Mouse (Mus musculus): ENCODE measurements around the gene Epb41l2. TPM values are rescaled to one million over a fixed set of nuclear protein-coding genes. Genes with fewer than 3 reads are reported as not detected.

Gene Epb41l2
- polyA plus RNA-seq, 1 experiment, result 132 TPM

GRCm38 (mm10) chr10:25359959-25360811, 587 bp downstream of the Epb41l2 start:
- Histone ChIP-seq H3K4me3 (replicated peaks; ENCODE audit: extremely low read depth, low read depth, low read length) (peak overlapping the region; percentile 84), H3K4me1 (ENCODE audit: control insufficient read depth, insufficient read depth, low read length) (peaks cover 4% of the 10 kb centered on the region)
- TF ChIP-seq CTCF (IDR thresholded peaks at IDR 0.05; ENCODE audit: insufficient read depth, low read length) (no peak), POLR2A (IDR thresholded peaks at IDR 0.05; ENCODE audit: borderline replicate concordance, extremely low read depth, low read depth, low read length) (no peak)
- DNase-seq, result peak; percentile 41
- WGBS, result under 1% methylated on average over 78 of the region's 84 CpGs

- H3K4me3 ChIP-seq (replicated peaks; ENCODE audit: extremely low read depth, low read depth, low read length), result peak overlapping the region; percentile 58
- no peak for TF ChIP-seq CTCF (IDR thresholded peaks at IDR 0.05; ENCODE audit: insufficient read depth, low read length)
- no peak for TF ChIP-seq POLR2A (IDR thresholded peaks at IDR 0.05; ENCODE audit: borderline replicate concordance, extremely low read depth, low read depth, low read length)
- 16% methylated on average over 6 of the region's 6 CpGs for WGBS
- H3K4me1 ChIP-seq (ENCODE audit: control insufficient read depth, insufficient read depth, low read length), result peaks cover 12% of the 10 kb centered on the region
- DNase-seq, result no peak
These were observed 2.6 kb downstream of the Epb41l2 start for GRCm38 (mm10) chr10:25362235-25362634.

GRCm38 (mm10) chr10:25365158-25365557, 5.6 kb downstream of the Epb41l2 start:
- TF ChIP-seq CTCF (IDR thresholded peaks at IDR 0.05; ENCODE audit: insufficient read depth, low read length) (no peak), POLR2A (IDR thresholded peaks at IDR 0.05; ENCODE audit: borderline replicate concordance, extremely low read depth, low read depth, low read length) (no peak)
- 64% methylated on average over 7 of the region's 7 CpGs for WGBS
- Histone ChIP-seq H3K4me3 (replicated peaks; ENCODE audit: extremely low read depth, low read depth, low read length) (no peak overlapping the region), H3K4me1 (ENCODE audit: control insufficient read depth, insufficient read depth, low read length) (peaks cover 15% of the 10 kb centered on the region)
- DNase-seq, result no peak

- WGBS, result 57% methylated on average over 7 of the region's 7 CpGs
- TF ChIP-seq CTCF (IDR thresholded peaks at IDR 0.05; ENCODE audit: insufficient read depth, low read length) (no peak), POLR2A (IDR thresholded peaks at IDR 0.05; ENCODE audit: borderline replicate concordance, extremely low read depth, low read depth, low read length) (no peak)
- peaks cover 15% of the 10 kb centered on the region for H3K4me1 ChIP-seq (ENCODE audit: control insufficient read depth, insufficient read depth, low read length)
- no peak for DNase-seq
- no peak overlapping the region for H3K4me3 ChIP-seq (replicated peaks; ENCODE audit: extremely low read depth, low read depth, low read length)
These were observed 6.1 kb downstream of the Epb41l2 start for GRCm38 (mm10) chr10:25365708-25366107.

- Histone ChIP-seq H3K4me1 (ENCODE audit: control insufficient read depth, insufficient read depth, low read length) (peaks cover 15% of the 10 kb centered on the region), H3K4me3 (replicated peaks; ENCODE audit: extremely low read depth, low read depth, low read length) (no peak overlapping the region)
- TF ChIP-seq POLR2A (IDR thresholded peaks at IDR 0.05; ENCODE audit: borderline replicate concordance, extremely low read depth, low read depth, low read length), result no peak
- 32% methylated on average over 5 of the region's 5 CpGs for WGBS
- DNase-seq, result no peak
These were observed 7.1 kb downstream of the Epb41l2 start for GRCm38 (mm10) chr10:25366691-25367090.

GRCm38 (mm10) chr10:25368928-25369327, 9.3 kb downstream of the Epb41l2 start:
- TF ChIP-seq POLR2A (IDR thresholded peaks at IDR 0.05; ENCODE audit: borderline replicate concordance, extremely low read depth, low read depth, low read length) (no peak), CTCF (IDR thresholded peaks at IDR 0.05; ENCODE audit: insufficient read depth, low read length) (no peak)
- Histone ChIP-seq H3K4me3 (replicated peaks; ENCODE audit: extremely low read depth, low read depth, low read length) (no peak overlapping the region), H3K4me1 (ENCODE audit: control insufficient read depth, insufficient read depth, low read length) (peaks cover 24% of the 10 kb centered on the region)
- DNase-seq, result no peak
- WGBS, result 77% methylated on average over 3 of the region's 3 CpGs

- peaks cover 24% of the 10 kb centered on the region for H3K4me1 ChIP-seq (ENCODE audit: control insufficient read depth, insufficient read depth, low read length)
- WGBS, result 74% methylated on average over 9 of the region's 9 CpGs
- TF ChIP-seq CTCF (IDR thresholded peaks at IDR 0.05; ENCODE audit: insufficient read depth, low read length) (no peak), POLR2A (IDR thresholded peaks at IDR 0.05; ENCODE audit: borderline replicate concordance, extremely low read depth, low read depth, low read length) (no peak)
- no peak for DNase-seq
- no peak overlapping the region for H3K4me3 ChIP-seq (replicated peaks; ENCODE audit: extremely low read depth, low read depth, low read length)
These were observed 10.1 kb downstream of the Epb41l2 start for GRCm38 (mm10) chr10:25369691-25370090.

GRCm38 (mm10) chr10:25371336-25371735, 11.7 kb downstream of the Epb41l2 start:
- TF ChIP-seq CTCF (IDR thresholded peaks at IDR 0.05; ENCODE audit: insufficient read depth, low read length) (no peak), POLR2A (IDR thresholded peaks at IDR 0.05; ENCODE audit: borderline replicate concordance, extremely low read depth, low read depth, low read length) (no peak)
- peaks cover 26% of the 10 kb centered on the region for H3K4me1 ChIP-seq (ENCODE audit: control insufficient read depth, insufficient read depth, low read length)
- H3K4me3 ChIP-seq (replicated peaks; ENCODE audit: extremely low read depth, low read depth, low read length), result no peak overlapping the region
- DNase-seq, result no peak
- WGBS, result 59% methylated on average over 2 of the region's 2 CpGs

GRCm38 (mm10) chr10:25371915-25372371, 12.3 kb downstream of the Epb41l2 start:
- TF ChIP-seq CTCF (IDR thresholded peaks at IDR 0.05; ENCODE audit: insufficient read depth, low read length) (no peak), POLR2A (IDR thresholded peaks at IDR 0.05; ENCODE audit: borderline replicate concordance, extremely low read depth, low read depth, low read length) (no peak)
- DNase-seq, result no peak
- peaks cover 23% of the 10 kb centered on the region for H3K4me1 ChIP-seq (ENCODE audit: control insufficient read depth, insufficient read depth, low read length)
- no peak overlapping the region for H3K4me3 ChIP-seq (replicated peaks; ENCODE audit: extremely low read depth, low read depth, low read length)
- WGBS, result 16% methylated on average over 3 of the region's 3 CpGs
